Mouse (Mus musculus): ENCODE data around the gene Dhx8. TPM values are rescaled to one million over a fixed set of nuclear protein-coding genes. Genes with fewer than 3 reads are reported as not detected.

Gene Dhx8
- polyA plus RNA-seq, 2 experiments = 27.0 to 29.2 TPM

DNA sequence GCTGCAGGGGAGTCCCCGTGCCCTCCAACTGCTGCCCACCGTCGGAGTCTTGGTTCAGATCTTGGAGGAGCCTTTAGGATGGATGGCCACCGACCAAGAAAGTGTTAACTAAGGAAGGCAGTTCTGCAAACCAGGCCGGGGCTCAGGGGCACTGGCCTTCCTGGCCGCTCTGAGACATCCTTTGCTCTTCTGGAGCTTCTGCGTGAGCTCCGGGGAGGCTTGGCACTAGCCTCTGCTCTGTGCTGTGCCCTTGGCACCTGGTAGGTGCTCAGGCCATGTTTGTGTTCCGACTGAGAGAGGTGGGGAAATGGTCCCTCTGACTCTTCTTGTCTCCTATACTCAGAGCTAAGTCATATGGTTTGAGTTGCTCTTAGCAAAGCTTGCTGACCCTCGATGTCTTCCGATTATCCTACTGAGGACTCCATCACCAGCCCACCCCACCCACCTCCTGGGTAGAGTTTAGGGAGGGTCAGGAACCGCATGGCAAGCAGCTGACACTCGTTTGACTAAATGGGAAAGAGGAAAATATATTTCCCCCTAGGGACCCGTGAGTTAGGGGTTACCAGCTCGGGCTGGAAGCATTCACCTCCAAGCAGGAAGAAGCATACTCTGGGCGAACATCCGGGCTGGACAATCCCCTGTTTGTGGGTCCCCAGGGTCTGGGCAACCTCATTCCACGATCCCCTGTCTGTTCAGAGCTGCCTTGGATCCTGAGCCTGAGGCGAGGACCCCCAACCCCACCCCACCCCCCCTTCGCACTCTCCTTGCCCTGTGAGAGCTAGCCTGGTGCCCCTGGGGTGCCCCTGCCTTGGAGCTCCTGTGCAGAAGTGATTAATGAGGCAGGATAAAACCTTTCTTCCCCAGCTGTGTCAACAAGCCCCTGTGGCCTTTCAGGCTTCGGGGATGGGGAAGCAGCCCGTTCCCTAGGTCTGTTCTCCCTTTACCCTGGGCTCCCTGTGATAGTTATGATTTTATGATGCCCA, 82.7 kb downstream of the Dhx8 start:
- Histone ChIP-seq H3K4me2 (replicated peaks; ENCODE audit: low read depth, low read length, severe bottlenecking) (peak overlapping the region; percentile 30; the same call in 1 of the 2 replicates), H3K9me3 (ENCODE audit: control insufficient read depth, low read length) (peaks cover 5% of the 10 kb centered on the region; the same call in 1 of the 2 replicates), H3K27ac (replicated peaks; ENCODE audit: low read depth, low read length) (0 out of 2 replicates have a peak overlapping the region, but pooled peaks have one; percentile 19), H3K4me1 (ENCODE audit: control insufficient read depth, insufficient read depth, low read length) (peaks cover 17% of the 10 kb centered on the region), H3K27me3 (ENCODE audit: control insufficient read depth, insufficient read depth, low read length) (no peaks in the 10 kb centered on the region), H3K4me3 (replicated peaks; ENCODE audit: low read length) (no peak overlapping the region), H3K9ac (ENCODE audit: low read depth, low read length, severe bottlenecking) (0 out of 2 replicates have a peak overlapping the region, but pooled peaks have one; percentile 14), H3K36me3 (ENCODE audit: control insufficient read depth, insufficient read depth, low read length) (no peaks in the 10 kb centered on the region)
- ATAC-seq (ENCODE audit: low FRiP score, low read depth) (no peak), DNase-seq (ENCODE audit: low spot score) (no peak)
- WGBS = 15% methylated on average over 22 of the region's 22 CpGs
- no peak for TF ChIP-seq POLR2A (IDR thresholded peaks at IDR 0.05; ENCODE audit: borderline replicate concordance, extremely low read depth, insufficient read depth, insufficient read length)

Other genes starting within 250 kb of the Dhx8 start
- 8.7 and 9.9 TPM in 2 replicates for gene Brca1, start 181.0 kb upstream of the Dhx8 start, polyA plus RNA-seq (2012; rRNA removed)
- 10.7 and 11.6 TPM in 2 replicates for gene Brca1, start 181.0 kb upstream of the Dhx8 start, polyA plus RNA-seq (2014; fragmentation: Nextera tagmentation; extraction: Ambion mirVana)
- 82.7 and 93.1 TPM in 2 replicates for gene Nbr1, start 180.8 kb upstream of the Dhx8 start, polyA plus RNA-seq (2012; rRNA removed)
- gene Nbr1, start 180.8 kb upstream of the Dhx8 start, polyA plus RNA-seq (2014; fragmentation: Nextera tagmentation; extraction: Ambion mirVana) = 62.8 and 71.3 TPM in 2 replicates
- 9.3 and 11.6 TPM in 2 replicates for gene Tmem106a, start 150.7 kb upstream of the Dhx8 start, polyA plus RNA-seq (2012; rRNA removed)
- 3.8 and 5.4 TPM in 2 replicates for gene Tmem106a, start 150.7 kb upstream of the Dhx8 start, polyA plus RNA-seq (2014; fragmentation: Nextera tagmentation; extraction: Ambion mirVana)
- gene Gm11634, start 133.7 kb upstream of the Dhx8 start, polyA plus RNA-seq (2012; rRNA removed) = not detected in 2 replicates
- gene Gm11634, start 133.7 kb upstream of the Dhx8 start, polyA plus RNA-seq (2014; fragmentation: Nextera tagmentation; extraction: Ambion mirVana) = not detected in 2 replicates
- gene Rdm1, start 105.7 kb upstream of the Dhx8 start, polyA plus RNA-seq (2012; rRNA removed) = 35.5 and 36.0 TPM in 2 replicates
- gene Rdm1, start 105.7 kb upstream of the Dhx8 start, polyA plus RNA-seq (2014; fragmentation: Nextera tagmentation; extraction: Ambion mirVana) = 39.2 and 39.4 TPM in 2 replicates
- gene Arl4d, start 67.4 kb upstream of the Dhx8 start, polyA plus RNA-seq (2012; rRNA removed) = 3.0 and 4.2 TPM in 2 replicates
- gene Arl4d, start 67.4 kb upstream of the Dhx8 start, polyA plus RNA-seq (2014; fragmentation: Nextera tagmentation; extraction: Ambion mirVana) = 2.5 and 3.6 TPM in 2 replicates
- gene Etv4, start 52.5 kb downstream of the Dhx8 start, polyA plus RNA-seq (2012; rRNA removed) = 24.2 and 31.6 TPM in 2 replicates
- gene Etv4, start 52.5 kb downstream of the Dhx8 start, polyA plus RNA-seq (2014; fragmentation: Nextera tagmentation; extraction: Ambion mirVana) = 9.4 and 11.7 TPM in 2 replicates
- gene Meox1, start 161.5 kb downstream of the Dhx8 start, polyA plus RNA-seq (2012; rRNA removed) = 20.0 and 20.8 TPM in 2 replicates
- gene Meox1, start 161.5 kb downstream of the Dhx8 start, polyA plus RNA-seq (2014; fragmentation: Nextera tagmentation; extraction: Ambion mirVana) = 14.0 and 15.2 TPM in 2 replicates
- 0.82 and 0.88 TPM in 2 replicates for gene Sost, start 234.1 kb downstream of the Dhx8 start, polyA plus RNA-seq (2012; rRNA removed)
- not detected in 2 replicates for gene Sost, start 234.1 kb downstream of the Dhx8 start, polyA plus RNA-seq (2014; fragmentation: Nextera tagmentation; extraction: Ambion mirVana)